In the genomic region with DNA sequence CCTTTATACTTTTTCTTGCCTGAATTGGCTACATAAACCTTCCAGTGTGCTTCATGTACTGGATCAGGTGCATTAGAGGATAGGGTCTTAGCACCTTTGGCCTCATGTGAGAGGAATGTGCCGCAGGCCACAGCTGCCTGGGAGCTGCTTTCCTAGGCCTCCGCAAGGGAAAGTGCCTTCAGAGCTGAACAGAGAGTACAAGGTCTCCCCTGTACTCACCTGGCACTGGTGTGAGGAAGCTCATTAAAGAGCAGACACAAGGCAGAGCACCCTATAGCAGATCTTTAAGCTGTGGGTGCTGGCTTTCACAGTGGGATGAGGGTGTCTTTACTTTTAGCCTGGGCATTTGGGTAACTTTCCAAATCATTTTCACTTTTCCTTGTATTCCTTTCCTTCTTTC, we compare ENCODE assay signal across 1 mouse cellular context.
TF ChIP-seq lines count a peak whose summit lies in the region.

No protein-coding gene starts in this region.

TF ChIP-seq in MEL, 35 proteins besides CTCF, POLR2A, EP300 and RAD21:
- TF ChIP-seq MEF2A (IDR thresholded peaks at IDR 0.05; ENCODE audit: extremely low read depth, insufficient replicate concordance, low read depth, low read length, poor library complexity, severe bottlenecking), result no peak
- TF ChIP-seq CHD1 (IDR thresholded peaks at IDR 0.05; ENCODE audit: low read depth, low read length), result no peak
- no peak for TF ChIP-seq CHD2 (IDR thresholded peaks at IDR 0.05; ENCODE audit: low read length)
TF ChIP-seq in MEL: peak in this region for 0.
